Mouse (Mus musculus) C2C12 (cell line): ENCODE measurements around the gene Utp18.

Source experiments
- CTCF ChIP-seq: IDR thresholded peaks from one replicate; pipeline ENCODE4 v1.5.1; 2011; ENCODE audit not compliant: control insufficient read depth, insufficient read depth, insufficient read length
- MAX ChIP-seq: IDR thresholded peaks from one replicate; pipeline ENCODE4 v1.6.1; 2011; ENCODE audit warnings: mild to moderate bottlenecking, control low read depth
- USF1 ChIP-seq: IDR thresholded peaks from one replicate; pipeline ENCODE4 v1.6.1; 2011; ENCODE audit warnings: low read depth, mild to moderate bottlenecking, control low read depth, moderate library complexity

- TF ChIP-seq USF1 (no peak), CTCF (no peak), MAX (no peak)
Observed at GRCm38 (mm10) chr11:93862045-93862623, 23.4 kb downstream of the Utp18 start.
